Mouse (Mus musculus) neural tube, embryonic 10.5 days (tissue): ENCODE results near the gene Aoc3.
"Not testable (repeated sequence)": the region's sequence is repeated elsewhere in the genome, so short reads cannot be mapped to it uniquely, and the experiment has no call there.

Experiments
- DNase-seq: peaks from one replicate; pipeline ENCODE4 v3.0.0-alpha.2; 2017; ENCODE audit warnings: low spot score; ENCODE audit errors: extremely low spot score

Aoc3 gene

DNA sequence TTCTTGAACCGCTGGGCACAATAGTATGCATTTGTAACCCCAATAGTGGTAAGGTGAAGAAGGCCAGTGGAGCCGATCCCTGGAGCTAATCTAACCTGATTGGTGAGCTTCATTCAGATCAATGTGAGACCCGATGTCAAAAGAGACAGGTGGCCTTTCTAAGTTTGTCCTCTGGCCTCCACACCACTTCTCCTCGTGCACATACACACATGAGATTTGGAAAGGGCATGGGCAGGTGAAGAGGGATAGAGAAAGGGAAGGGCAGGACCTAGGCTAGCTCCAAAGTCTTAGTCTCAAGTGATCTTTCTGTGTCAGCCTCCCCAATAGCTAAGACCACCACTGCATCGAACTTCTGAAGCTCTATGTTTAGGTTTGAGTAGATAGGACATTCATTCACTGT is 39.7 kb downstream of the Aoc3 start:
- no peak for DNase-seq

DNA sequence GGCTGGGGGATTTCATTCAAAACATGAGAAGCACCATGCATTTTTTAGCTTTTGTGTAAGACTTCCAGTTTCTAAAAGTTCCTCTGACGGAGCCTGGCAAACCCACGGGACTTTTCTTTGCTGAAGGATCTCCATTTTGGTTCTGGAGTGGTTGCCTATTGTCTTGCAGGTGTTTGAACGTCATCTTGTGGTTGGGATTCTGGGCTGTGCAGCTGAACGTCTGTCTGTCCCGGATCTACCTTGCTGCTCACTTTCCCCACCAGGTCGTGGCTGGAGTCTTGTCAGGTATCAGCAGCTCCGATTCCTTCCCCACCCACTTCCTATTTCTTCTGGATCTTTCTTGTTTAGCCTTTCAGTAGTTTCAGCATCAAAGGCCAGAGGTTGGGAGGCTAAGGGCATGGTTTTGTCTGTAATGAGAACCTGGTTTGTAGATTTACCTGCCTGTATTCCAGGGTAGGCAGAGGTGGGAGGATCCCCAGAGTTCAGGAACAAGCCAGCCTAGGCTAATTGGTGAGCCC is 44.1 kb downstream of the Aoc3 start:
- no peak for DNase-seq

DNA sequence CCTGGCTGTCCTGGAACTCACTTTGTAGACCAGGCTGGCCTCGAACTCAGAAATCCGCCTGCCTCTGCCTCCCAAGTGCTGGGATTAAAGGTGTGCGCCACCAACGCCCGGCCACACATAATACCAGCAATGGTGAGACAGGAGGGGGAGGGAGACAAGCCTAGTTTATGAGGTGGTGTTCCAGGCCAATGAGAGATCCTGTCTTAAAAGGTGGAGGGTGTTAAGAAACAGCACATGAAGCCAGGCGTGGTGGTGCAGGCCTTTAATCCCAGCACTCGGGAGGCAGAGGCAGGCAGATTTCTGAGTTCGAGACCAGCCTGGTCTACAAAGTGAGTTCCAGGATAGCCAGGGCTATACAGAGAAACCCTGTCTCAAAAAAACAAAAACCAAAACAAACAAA is 47.8 kb downstream of the Aoc3 start:
- DNase-seq, result not testable (repeated sequence)

DNA sequence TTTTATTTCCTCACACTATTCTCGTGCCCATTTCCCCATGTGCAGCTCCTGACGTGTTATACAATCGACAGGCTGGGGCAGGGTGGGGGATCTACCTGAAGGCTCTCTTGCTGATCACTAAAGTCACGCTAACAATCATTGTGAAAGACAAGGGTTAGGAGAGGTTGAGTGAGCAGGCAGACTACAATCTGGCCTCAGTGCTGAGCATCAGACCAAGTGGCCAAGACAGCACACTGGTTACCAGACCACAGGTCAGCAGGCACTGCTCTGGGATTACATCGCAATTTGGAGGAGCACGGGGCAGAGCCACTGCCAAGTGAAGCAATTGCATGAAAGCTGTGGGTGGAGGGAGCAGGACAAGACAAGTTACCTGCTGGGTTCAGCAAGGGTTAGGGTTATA is 48.5 kb downstream of the Aoc3 start:
- DNase-seq, result no peak

DNA sequence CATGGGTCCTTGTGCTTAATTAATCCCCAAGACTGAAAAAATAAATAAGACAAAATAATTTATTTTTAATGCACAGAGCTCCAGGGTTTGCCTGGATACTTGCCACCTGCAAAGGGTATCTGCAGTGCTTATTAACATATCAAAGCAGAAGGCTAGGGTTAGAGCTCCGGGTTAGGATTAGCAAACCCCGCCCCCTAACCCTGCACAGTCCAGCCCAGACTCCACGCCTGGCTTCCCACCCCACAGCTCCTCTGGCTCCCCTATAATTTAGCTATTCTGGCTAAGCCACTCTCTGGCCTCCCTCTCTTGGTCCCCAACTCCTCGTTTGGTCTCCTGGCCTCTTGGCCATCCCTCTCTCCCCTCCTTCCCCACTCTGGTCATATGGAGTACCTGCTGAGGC is 51.4 kb downstream of the Aoc3 start:
- no peak for DNase-seq
